In genomic region chr5:113882566-113883383, GRCm38 (mm10) we compare ENCODE assay signal across 8 mouse cellular contexts. TPM values are rescaled to one million over a fixed set of nuclear protein-coding genes. Genes with fewer than 3 reads are reported as not detected.
DNase-seq lines count a peak whose midpoint lies in the region; ATAC-seq lines count a peak whose summit lies in the region.

No protein-coding gene starts in this region.

- H3K9ac ChIP-seq in neural tube, embryonic 13.5 days = 0 out of 2 replicates have a peak overlapping the region, but pooled peaks have one; percentile 18

- no peaks in the 10 kb centered on the region for H3K9me3 ChIP-seq in neural tube, embryonic 13.5 days

- H3K4me1 ChIP-seq in neural tube, embryonic 13.5 days (replicated peaks) = peaks cover 83% of the 10 kb centered on the region

- WGBS in neural tube, embryonic 13.5 days = 39% methylated on average over 15 of the region's 15 CpGs

- peak overlapping the region; percentile 84 for H3K27ac ChIP-seq in neural tube, embryonic 13.5 days (replicated peaks)

- H3K4me3 ChIP-seq in neural tube, embryonic 13.5 days = no peak overlapping the region

- no peak overlapping the region for H3K4me2 ChIP-seq in neural tube, embryonic 13.5 days

- 0 out of 2 replicates have a peak, but pooled peaks have one; percentile 26 for ATAC-seq in neural tube, embryonic 13.5 days (ENCODE audit: low read depth)

- DNase-seq in cerebellum, postnatal 10 days = peak; percentile 69 to 77
- no peak for DNase-seq in cerebellum, adult 11-12 months
- DNase-seq in right cerebral cortex, postnatal 10 days (ENCODE audit: low spot score in 2 of 2) = peak; percentile 70 to 71
- no peak for DNase-seq in right cerebral cortex, adult 18-20 months
- peak; percentile 77 for DNase-seq in left cerebral cortex, postnatal 4 days
- DNase-seq in adrenal gland, adult 8-10 months = no peak
- no peak for DNase-seq in kidney, adult 11 months

- intact Hi-C loops in left cerebral cortex, postnatal 4 days (cut with DNase I) = no loop called here

- peaks cover 31% of the 10 kb centered on the region for H3K36me3 ChIP-seq in neural tube, embryonic 13.5 days

- H3K27me3 ChIP-seq in neural tube, embryonic 13.5 days = no peaks in the 10 kb centered on the region

RNA-seq across cellular contexts. Expression of gene Coro1c, which starts 25.8 kb away (rescaled TPM):
- total RNA-seq in left cerebral cortex, postnatal 4 days (2021) = 100 to 1,000 TPM; 183 to 194 TPM
- 183 and 200 TPM in 2 replicates for polyA plus RNA-seq in neural tube, embryonic 13.5 days (2015; fragmentation: Nextera tagmentation; extraction: Ambion mirVana)
- 10 to 100 TPM; 47.0 to 99.8 (median 77.0) TPM for total RNA-seq in adrenal gland, adult 8-10 months (2022)

RNA-seq across cellular contexts. Expression of gene Selplg, which starts 50.3 kb away (rescaled TPM):
- total RNA-seq in left cerebral cortex, postnatal 4 days (2021) = 1 to 10 TPM; 1.5 to 2.7 TPM
- 1.9 and 2.5 TPM in 2 replicates for polyA plus RNA-seq in neural tube, embryonic 13.5 days (2015; fragmentation: Nextera tagmentation; extraction: Ambion mirVana)
- 1 to 10 TPM; 4.4 to 8.6 (median 5.9) TPM for total RNA-seq in adrenal gland, adult 8-10 months (2022)

Comparison
In these comparisons a context has a peak if more than half of its experiments do, and no peak if none do; other contexts are left out.
1. DNase-seq: peak in cerebellum, postnatal 10 days (2 of 2), right cerebral cortex, postnatal 10 days (2 of 2) and left cerebral cortex, postnatal 4 days (single experiment); none in cerebellum, adult 11-12 months (single experiment), right cerebral cortex, adult 18-20 months (single experiment), adrenal gland, adult 8-10 months (single experiment) and kidney, adult 11 months (single experiment).